In genomic region chr9:57262795-57263684, GRCm38 (mm10) we compare ENCODE assay signal across 9 mouse cellular contexts. TPM values are rescaled to one million over a fixed set of nuclear protein-coding genes. Genes with fewer than 3 reads are reported as not detected.
A peak's percentile ranks its signal among the peaks of the same experiment; 100 is the strongest.
DNase-seq lines count a peak whose midpoint lies in the region; ATAC-seq lines count a peak whose summit lies in the region.
"Had no signal": no experiment of that assay in that cellular context is flagged by ENCODE, and none has a peak within 500 bp of the region (broad histone marks: within the 10 kb centered on the region; RNA-seq: fewer than 3 reads in every experiment).

No protein-coding gene starts in this region.

- ATAC-seq in heart, embryonic 14.5 days (ENCODE audit: insufficient number of reproducible peaks, insufficient read depth, low FRiP score, low read depth), result no peak
- ATAC-seq in activated CD4-positive, CD25-positive, alpha-beta regulatory T cell, adult 4 months, result peak; percentile 6
- no peak for ATAC-seq in hindbrain, embryonic 13.5 days (ENCODE audit: low FRiP score)
- no peak for ATAC-seq in midbrain, embryonic 12.5 days (ENCODE audit: low FRiP score, low read depth)

- peak overlapping the region; percentile 82 for H3K9ac ChIP-seq in heart, embryonic 14.5 days (ENCODE audit: low read length)
- peak overlapping the region; percentile 78 for H3K9ac ChIP-seq in hindbrain, embryonic 13.5 days
- peak overlapping the region; percentile 74 for H3K9ac ChIP-seq in midbrain, embryonic 12.5 days (replicated peaks)

- H3K27ac ChIP-seq in heart, embryonic 14.5 days (replicated peaks in 1 of 2; ENCODE audit: control insufficient read depth in 1 of 2, insufficient read depth in 1 of 2, low read depth in 2 of 2, low read length in 2 of 2), result peak overlapping the region; percentile 54 to 78; a peak in 2 of 4 replicates
- no peak overlapping the region for H3K27ac ChIP-seq in hindbrain, embryonic 13.5 days
- H3K27ac ChIP-seq in midbrain, embryonic 12.5 days (replicated peaks), result 0 out of 2 replicates have a peak overlapping the region, but pooled peaks have one; percentile 58

- DNase-seq in heart, postnatal 4 days, result no peak
- no peak for DNase-seq in cerebellum, adult 9-11 months
- no peak for DNase-seq in adrenal gland, postnatal 4 days (ENCODE audit: low spot score in 2 of 2)
- DNase-seq in layer of hippocampus, postnatal 36 days, result no peak

- peak overlapping the region; percentile 99 for H3K4me2 ChIP-seq in heart, embryonic 14.5 days (ENCODE audit: low read length)
- peak overlapping the region; percentile 93 for H3K4me2 ChIP-seq in hindbrain, embryonic 13.5 days
- peak overlapping the region; percentile 84 for H3K4me2 ChIP-seq in midbrain, embryonic 12.5 days (replicated peaks)

- peak overlapping the region; percentile 81 to 96 for H3K4me3 ChIP-seq in heart, embryonic 14.5 days (ENCODE audit: control insufficient read depth in 1 of 2, insufficient read depth in 1 of 2, low read depth in 1 of 2, low read length in 2 of 2)
- H3K4me3 ChIP-seq in hindbrain, embryonic 13.5 days, result peak overlapping the region; percentile 62
- peak overlapping the region; percentile 72 for H3K4me3 ChIP-seq in midbrain, embryonic 12.5 days

- H3K36me3 ChIP-seq in heart, embryonic 14.5 days (ENCODE audit: control insufficient read depth, insufficient read depth, low read length), result peaks cover 9% of the 10 kb centered on the region
- H3K36me3 ChIP-seq in hindbrain, embryonic 13.5 days, result peaks cover 2% of the 10 kb centered on the region; the same call in 1 of the 2 replicates
- peaks cover 7% of the 10 kb centered on the region; the same call in 1 of the 2 replicates for H3K36me3 ChIP-seq in midbrain, embryonic 12.5 days

- 51% methylated on average over 13 of the region's 13 CpGs for WGBS in heart, embryonic 14.5 days
- 51% methylated on average over 13 of the region's 13 CpGs for WGBS in hindbrain, embryonic 13.5 days
- 54% methylated on average over 13 of the region's 13 CpGs for WGBS in midbrain, embryonic 12.5 days

- H3K9me3 ChIP-seq in heart, embryonic 14.5 days (ENCODE audit: control insufficient read depth, low read length), result no peaks in the 10 kb centered on the region
- no peaks in the 10 kb centered on the region for H3K9me3 ChIP-seq in hindbrain, embryonic 13.5 days
- H3K9me3 ChIP-seq in midbrain, embryonic 12.5 days, result no peaks in the 10 kb centered on the region

- peaks cover 22 to 39% of the 10 kb centered on the region in 2 experiments for H3K4me1 ChIP-seq in heart, embryonic 14.5 days (ENCODE audit: control insufficient read depth in 2 of 2, insufficient read depth in 2 of 2, low read length in 2 of 2)
- peaks cover 36% of the 10 kb centered on the region for H3K4me1 ChIP-seq in hindbrain, embryonic 13.5 days (replicated peaks)
- H3K4me1 ChIP-seq in midbrain, embryonic 12.5 days, result peaks cover 33% of the 10 kb centered on the region

- no peaks in the 10 kb centered on the region for H3K27me3 ChIP-seq in heart, embryonic 14.5 days (ENCODE audit: control insufficient read depth, insufficient read depth, low read length)
- peaks cover 51% of the 10 kb centered on the region for H3K27me3 ChIP-seq in hindbrain, embryonic 13.5 days
- H3K27me3 ChIP-seq in midbrain, embryonic 12.5 days, result peaks cover 44% of the 10 kb centered on the region
- H3K27me3 ChIP-seq: Patski had no signal

RNA-seq across cellular contexts. Expression of gene 1700017B05Rik, which starts 0.6 kb away (rescaled TPM):
- 10.1 and 10.6 TPM in 2 replicates for polyA plus RNA-seq in heart, embryonic 14.5 days (2014; fragmentation: Nextera tagmentation; extraction: Ambion mirVana)
- 10 to 100 TPM; 21.6 to 26.6 TPM for total RNA-seq in heart, postnatal 4 days (2021)
- polyA plus RNA-seq in activated CD4-positive, CD25-positive, alpha-beta regulatory T cell, adult 4 months (2017; shearing (Covaris generic)), result 10 to 100 TPM; 14.7 to 22.8 TPM
- polyA plus RNA-seq in hindbrain, embryonic 13.5 days (2015; fragmentation: Nextera tagmentation; extraction: Ambion mirVana), result 3.8 and 5.4 TPM in 2 replicates
- polyA plus RNA-seq in midbrain, embryonic 12.5 days (2016; fragmentation: Nextera tagmentation; extraction: Ambion mirVana), result 8.7 and 9.7 TPM in 2 replicates
- total RNA-seq in adrenal gland, postnatal 4 days (2021), result 10 to 100 TPM; 73.3 to 79.1 TPM
- total RNA-seq in layer of hippocampus, postnatal 36 days (2021), result 10 to 100 TPM; 31.7 to 33.8 TPM

RNA-seq across cellular contexts. Expression of gene Trcg1, which starts 26.7 kb away (rescaled TPM):
- polyA plus RNA-seq in heart, embryonic 14.5 days (2014; fragmentation: Nextera tagmentation; extraction: Ambion mirVana), result not detected in 2 replicates
- total RNA-seq in heart, postnatal 4 days (2021), result not detected
- polyA plus RNA-seq in activated CD4-positive, CD25-positive, alpha-beta regulatory T cell, adult 4 months (2017; shearing (Covaris generic)), result not detected
- not detected in 2 replicates for polyA plus RNA-seq in hindbrain, embryonic 13.5 days (2015; fragmentation: Nextera tagmentation; extraction: Ambion mirVana)
- not detected in 2 replicates for polyA plus RNA-seq in midbrain, embryonic 12.5 days (2016; fragmentation: Nextera tagmentation; extraction: Ambion mirVana)
- total RNA-seq in adrenal gland, postnatal 4 days (2021), result not detected
- total RNA-seq in layer of hippocampus, postnatal 36 days (2021), result not detected
- polyA plus RNA-seq: Patski had no signal
